Mouse (Mus musculus): Measurements from ENCODE around the gene Dock7.
A peak's percentile ranks its signal among the peaks of the same experiment; 100 is the strongest.

Dock7 gene

GRCm38 (mm10) chr4:99121123-99121755 lies 524 bp upstream of the Dock7 start:
- DNase-seq (ENCODE audit: low spot score): no peak

DNA sequence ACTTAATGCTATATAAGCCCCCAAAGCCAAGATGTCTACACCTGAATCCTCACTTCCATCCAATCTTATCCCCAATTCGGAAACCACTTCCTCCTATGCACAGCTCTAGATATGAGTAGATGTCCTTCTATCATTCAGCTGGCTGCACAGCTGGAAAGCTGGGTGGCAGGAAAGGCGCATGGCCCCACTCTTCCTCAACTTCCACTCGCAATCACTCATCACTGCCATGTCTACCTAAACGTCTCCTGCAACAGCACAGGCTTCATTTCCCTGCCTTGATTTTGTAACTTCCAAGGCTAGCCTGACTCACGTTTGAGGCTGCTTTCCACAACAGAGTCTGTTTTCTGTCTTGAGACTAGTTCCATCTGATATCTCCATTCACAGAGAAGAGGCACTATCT lies 1.7 kb downstream of the Dock7 start:
- DNase-seq (ENCODE audit: low spot score): no peak

DNA sequence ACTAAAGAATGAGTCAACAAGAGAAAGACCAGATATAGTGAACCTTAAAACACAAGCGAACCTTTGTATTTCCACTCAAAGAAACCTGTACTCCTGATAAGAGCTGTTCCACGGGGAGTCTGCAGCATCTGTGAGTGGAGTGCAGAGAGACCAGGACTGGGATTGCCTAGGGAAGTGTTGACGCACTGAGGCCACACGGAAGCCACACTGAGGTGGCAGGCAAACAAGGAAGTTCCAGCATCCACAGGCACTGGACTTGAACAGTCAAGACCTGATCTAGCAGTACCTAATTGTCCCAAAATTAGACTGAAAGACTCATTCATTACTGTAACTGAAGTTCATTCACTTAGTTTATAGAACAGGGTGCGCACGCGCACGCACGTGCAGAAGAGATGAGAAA lies 4.9 kb downstream of the Dock7 start:
- no peak for DNase-seq (ENCODE audit: low spot score)

GRCm38 (mm10) chr4:99111670-99112069 lies 9.0 kb downstream of the Dock7 start:
- DNase-seq (ENCODE audit: low spot score): no peak

- no peak for DNase-seq (ENCODE audit: low spot score)
Measured at GRCm38 (mm10) chr4:99108817-99109216, 11.9 kb downstream of the Dock7 start.

DNA sequence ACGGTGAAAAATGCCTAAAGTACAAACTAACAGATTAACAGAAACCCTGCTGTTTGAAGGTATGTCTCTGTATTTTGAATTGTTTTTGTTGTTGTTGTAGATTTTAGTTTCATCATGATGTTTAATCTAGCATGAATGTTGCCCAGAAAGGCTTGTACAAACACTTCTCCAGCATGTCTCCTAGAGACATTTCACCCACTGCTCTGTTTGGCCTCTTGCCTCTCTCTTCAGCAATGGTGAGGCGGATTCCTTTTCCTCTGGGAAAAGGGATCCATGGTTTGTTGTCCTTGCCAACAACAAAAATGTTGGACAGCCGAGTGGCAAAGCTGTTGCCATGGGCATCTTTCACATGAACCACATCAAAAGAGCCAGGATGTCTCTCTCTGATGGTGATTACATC lies 17.9 kb downstream of the Dock7 start:
- DNase-seq (ENCODE audit: low spot score): no peak

DNA sequence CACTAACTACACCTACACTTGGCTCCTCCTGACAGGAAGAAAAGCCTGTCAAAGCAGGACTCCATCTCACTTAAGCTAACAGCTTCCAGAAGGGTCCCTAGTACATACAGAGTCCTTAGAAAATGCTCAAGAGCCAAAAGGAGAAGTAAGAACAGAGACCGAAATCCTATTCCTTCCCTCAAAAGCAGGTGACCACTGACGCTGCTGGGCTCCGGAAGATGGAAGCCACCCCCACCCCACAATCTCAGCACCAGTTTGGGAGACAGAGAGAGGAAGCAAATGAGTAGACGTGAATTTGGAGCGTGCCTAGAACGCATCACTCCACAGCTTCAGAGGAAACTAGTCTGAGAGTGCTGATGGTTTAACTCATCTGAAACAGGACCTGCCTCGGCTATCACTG lies 20.0 kb downstream of the Dock7 start:
- no peak for DNase-seq (ENCODE audit: low spot score)

GRCm38 (mm10) chr4:99091777-99092176 lies 28.9 kb downstream of the Dock7 start:
- DNase-seq (ENCODE audit: low spot score): no peak

DNA sequence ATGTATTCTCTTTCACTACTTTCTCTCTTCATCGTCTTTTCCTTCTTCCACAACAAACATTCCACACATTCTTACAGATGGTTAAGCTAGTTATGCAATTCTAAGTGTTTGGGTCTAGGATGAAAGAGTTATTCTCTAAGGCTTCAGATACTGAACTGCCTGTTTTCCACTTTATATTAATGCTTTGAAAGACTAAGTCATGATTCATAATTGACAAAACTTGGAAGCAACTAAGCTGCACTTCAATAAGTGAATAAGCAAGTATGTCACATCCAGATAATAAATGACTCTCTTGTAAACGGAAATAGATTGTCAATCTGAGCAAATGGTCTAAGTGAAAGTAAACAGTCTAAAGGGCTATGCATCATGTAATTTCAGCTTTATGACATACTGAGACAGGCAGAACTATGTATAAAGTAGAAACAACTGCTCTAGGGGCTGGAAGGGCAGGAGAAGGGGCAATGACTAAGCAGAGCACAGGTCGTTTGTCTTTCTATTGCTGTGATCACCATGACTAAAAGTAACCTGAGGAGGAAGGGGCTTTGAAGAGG lies 29.5 kb downstream of the Dock7 start:
- no peak for DNase-seq (ENCODE audit: low spot score)

DNA sequence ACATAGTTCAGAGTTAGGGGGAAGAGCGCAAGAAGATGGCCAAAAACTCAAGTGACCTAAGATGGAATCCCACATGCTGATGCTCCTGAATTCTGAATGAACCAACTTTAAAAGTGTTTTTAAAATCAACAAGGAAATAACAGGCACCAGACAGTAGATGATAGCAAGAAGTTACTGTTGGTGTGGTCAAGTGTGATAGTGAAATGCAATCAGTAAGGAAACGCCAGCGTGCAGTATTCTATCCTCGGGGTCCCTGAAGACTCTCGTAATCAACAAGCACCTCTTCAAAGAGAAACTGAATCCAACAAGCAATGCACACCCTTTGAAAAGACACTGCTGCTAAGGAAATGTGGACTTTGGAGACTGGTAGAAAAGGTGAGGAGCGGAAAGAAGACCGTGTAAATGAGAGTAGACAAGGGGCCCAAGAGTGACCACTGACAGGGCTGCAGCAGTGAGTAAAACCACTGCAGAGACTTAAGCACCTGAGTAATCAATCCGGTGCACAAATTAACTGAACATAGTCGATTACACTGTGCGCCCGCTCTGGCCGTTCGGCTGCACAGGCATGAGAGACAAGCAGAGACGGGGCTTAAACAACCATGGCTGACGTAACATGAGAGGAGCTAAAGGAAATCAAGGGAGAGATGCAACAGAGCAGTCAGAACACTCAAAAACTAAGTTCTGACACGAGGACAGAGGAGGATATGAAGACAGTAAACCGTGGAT lies 32.8 kb downstream of the Dock7 start:
- no peak for DNase-seq (ENCODE audit: low spot score)

- DNase-seq (ENCODE audit: low spot score): no peak
Measured at GRCm38 (mm10) chr4:99083862-99084261, 36.9 kb downstream of the Dock7 start.

DNA sequence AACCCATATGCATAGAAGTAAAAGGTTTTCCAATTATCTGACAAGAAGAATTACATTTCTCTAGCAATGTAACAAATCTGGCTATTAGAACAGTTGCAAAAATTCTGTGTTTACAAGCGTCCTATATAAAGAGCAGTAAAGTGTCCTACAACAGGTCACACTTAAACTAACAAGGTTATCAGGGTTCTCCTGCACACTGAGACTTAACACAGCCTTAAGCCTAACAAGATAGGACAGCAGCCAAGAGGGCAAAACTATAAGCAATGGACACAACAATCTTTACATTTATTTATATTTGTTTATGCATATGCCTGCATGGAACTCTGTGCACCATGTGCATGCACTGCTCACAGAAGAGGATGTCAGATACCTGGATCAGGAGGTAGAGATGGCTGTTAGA lies 39.5 kb downstream of the Dock7 start:
- no peak for DNase-seq (ENCODE audit: low spot score)

- DNase-seq (ENCODE audit: low spot score): no peak
Measured at GRCm38 (mm10) chr4:99078005-99078404, 42.7 kb downstream of the Dock7 start.

DNA sequence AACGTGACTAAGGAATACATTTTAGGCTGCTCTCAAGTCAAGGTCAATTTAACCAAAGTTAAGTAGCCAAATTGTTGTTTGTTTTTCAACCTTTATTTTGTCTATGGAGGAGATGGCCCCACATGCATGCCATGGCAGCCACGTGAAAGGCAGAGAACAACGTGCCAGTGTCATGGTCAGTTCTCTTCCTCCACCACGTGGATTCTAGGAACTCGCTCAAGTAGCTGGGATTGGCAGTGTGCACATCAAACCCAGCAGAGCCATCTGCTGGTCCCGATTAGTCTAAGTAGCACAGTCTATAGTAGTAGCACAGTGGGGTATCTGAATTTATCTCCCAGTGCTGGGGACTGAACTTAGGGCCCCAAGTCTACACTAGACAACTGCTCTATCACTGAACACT lies 51.9 kb downstream of the Dock7 start:
- DNase-seq (ENCODE audit: low spot score): no peak

GRCm38 (mm10) chr4:99064524-99064923 lies 56.2 kb downstream of the Dock7 start:
- DNase-seq (ENCODE audit: low spot score): peak; percentile 14

GRCm38 (mm10) chr4:99048581-99048980 lies 72.1 kb downstream of the Dock7 start:
- no peak for DNase-seq (ENCODE audit: low spot score)

DNA sequence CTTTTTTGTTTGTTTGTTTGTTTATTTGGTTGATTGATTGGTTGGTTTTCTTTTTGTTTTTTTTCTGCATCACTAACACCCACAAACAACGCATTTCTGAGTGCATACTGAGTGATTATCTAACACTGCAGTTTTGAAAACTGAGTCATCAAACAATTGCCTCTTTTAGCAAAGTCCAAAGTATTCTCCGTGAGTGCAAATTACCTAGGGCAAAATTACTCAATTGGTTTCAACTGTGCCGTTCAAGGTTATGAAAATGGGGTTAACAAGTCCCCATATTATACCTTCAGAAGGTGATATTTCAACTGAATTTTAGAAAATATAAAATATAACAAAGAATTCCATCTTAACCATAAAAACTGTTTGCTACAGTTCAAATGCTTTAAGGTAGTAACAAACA lies 74.2 kb downstream of the Dock7 start:
- DNase-seq (ENCODE audit: low spot score): no peak

- no peak for DNase-seq (ENCODE audit: low spot score)
Measured at GRCm38 (mm10) chr4:99044854-99045253, 75.9 kb downstream of the Dock7 start.

GRCm38 (mm10) chr4:99032921-99033320 lies 87.8 kb downstream of the Dock7 start:
- no peak for DNase-seq (ENCODE audit: low spot score)

- DNase-seq (ENCODE audit: low spot score): no peak
Measured at GRCm38 (mm10) chr4:99030686-99031085, 90.0 kb downstream of the Dock7 start, which contains the start of gene Angptl3. TSS of gene Angptl3 (plus strand) at chr4:99030954.

DNA sequence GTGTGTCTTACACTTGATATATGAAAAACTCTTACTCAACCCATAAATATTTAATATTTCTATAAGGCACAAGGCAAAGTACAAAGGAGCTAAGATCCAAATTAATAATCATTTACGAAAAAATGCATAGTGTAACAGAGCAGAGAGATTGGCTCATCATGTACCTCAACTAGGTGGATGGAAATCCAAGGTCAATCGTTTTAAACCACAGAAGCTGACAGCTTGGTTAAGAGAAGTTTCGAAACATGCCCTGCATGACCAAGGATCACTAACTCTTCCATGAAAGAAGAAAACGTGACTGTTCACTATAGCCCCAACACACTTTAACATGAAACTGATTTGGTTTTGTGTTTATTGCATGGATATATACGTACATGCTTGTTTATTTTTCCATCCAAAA lies 92.3 kb downstream of the Dock7 start:
- DNase-seq (ENCODE audit: low spot score): no peak

- DNase-seq (ENCODE audit: low spot score): no peak
Measured at GRCm38 (mm10) chr4:99022221-99022620, 98.5 kb downstream of the Dock7 start.

DNA sequence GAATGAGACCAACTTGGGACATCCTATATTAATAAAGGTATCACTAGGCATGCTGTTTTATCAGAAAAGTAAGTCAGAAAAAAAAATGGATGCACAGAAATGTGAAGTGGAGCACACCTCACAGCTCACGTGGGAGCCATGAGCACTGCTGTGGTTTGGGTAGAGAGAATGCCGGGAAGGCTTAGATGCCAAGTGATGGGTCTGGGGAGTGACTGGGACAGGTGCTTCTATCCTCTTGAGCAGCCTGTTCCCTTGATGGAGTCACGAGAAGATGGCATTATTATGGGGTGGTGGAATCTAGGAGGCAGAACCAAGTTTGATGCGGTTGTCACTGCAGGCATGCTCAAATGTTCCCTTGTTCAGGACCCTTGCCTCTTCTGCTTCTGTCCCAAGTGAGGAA lies 109.7 kb downstream of the Dock7 start:
- DNase-seq (ENCODE audit: low spot score): no peak

- DNase-seq (ENCODE audit: low spot score): no peak
Measured at GRCm38 (mm10) chr4:99006319-99006718, 114.4 kb downstream of the Dock7 start.

Measured in urinary bladder, postnatal 25 days (tissue).